Mouse (Mus musculus): ENCODE results near the gene B4galt2.

The B4galt2 gene

DNA sequence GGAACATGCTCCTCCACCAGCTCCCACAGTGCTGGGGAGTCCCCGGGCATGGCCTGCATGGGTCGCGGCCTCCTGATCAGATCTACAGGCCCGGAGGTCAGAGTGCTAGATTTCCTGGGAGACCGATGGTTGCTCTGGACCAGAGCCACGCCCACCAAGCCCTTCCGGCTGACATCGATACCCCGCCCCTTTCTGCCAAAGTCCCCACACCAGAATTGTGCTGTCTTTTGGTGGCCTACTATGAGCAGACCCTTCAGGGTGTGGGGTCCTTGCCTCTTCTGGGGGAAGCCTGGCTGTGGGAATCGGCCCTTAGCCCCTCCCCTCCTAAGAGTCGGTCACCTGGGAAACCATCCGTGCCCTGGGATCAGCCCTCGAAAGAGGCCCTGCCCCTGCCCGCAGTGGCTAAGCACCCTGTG is 10.8 kb downstream of the B4galt2 start, which contains the start of gene Ccdc24:
Gene Ccdc24 (minus strand): TSS at position 87 of the 416 bp plus-strand sequence.
- no peak for ATAC-seq (ENCODE audit: insufficient number of reproducible peaks, low FRiP score, low TSS enrichment)

DNA sequence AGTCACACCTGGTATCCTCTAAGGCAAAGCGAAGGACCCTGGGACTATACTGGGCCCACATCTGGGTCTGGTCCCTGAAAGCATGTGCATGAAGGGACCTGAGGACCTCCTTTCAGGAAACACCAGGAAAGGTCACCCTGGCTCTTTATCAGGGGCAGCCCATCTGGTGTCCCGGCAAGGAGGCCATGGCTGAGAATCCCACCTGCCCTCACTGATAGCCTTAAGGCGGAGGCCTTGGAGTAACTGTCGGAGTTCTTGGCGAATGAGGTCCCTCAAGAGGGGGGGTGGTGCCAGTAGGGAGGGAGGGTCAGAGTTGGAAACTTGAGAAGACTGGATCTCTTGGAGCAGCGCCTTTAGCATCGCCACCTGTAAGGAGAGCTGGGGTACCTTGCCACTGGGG is 11.5 kb downstream of the B4galt2 start:
- no peak for ATAC-seq (ENCODE audit: insufficient number of reproducible peaks, low FRiP score, low TSS enrichment)

DNA sequence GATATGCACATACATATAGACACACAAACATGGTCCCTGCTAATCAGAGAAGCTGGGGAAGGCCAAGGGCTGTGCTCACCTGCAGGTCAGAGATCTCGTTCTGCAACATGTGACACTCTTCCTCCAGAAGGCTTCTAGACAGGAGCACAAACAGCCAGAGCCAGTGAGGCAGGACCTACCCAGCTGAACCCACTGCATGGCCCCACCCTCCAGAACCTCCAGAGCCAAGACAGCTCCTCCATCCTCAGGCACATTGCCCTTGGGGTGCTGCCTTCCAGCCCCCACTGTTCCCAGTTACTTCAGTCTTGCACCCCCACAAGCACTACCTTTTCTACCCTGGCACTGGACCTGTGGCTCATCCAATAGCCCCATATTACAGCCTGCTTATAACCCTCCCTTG is 12.8 kb downstream of the B4galt2 start:
- ATAC-seq (ENCODE audit: insufficient number of reproducible peaks, low FRiP score, low TSS enrichment) = no peak

DNA sequence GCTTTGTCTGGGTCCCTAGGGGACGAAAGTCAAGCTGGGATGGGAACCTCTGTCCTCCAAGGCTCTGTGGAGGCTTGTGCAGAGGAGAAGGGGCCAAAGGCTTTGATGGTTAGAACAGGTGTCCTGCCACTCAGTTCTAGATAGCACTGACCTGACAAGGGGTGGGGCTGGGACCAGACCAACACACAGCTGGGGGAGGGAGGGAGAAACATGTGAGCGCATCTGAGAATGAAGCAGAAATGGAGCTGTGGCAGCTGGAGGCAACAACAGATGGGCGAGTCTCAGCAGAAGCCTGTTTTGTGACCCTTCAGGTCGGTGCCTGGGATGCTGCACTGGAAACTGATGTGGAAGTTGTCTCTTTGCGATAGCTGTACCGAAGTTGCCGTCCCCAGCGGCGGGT is 14.0 kb downstream of the B4galt2 start:
- no peak for ATAC-seq (ENCODE audit: insufficient number of reproducible peaks, low FRiP score, low TSS enrichment)

DNA sequence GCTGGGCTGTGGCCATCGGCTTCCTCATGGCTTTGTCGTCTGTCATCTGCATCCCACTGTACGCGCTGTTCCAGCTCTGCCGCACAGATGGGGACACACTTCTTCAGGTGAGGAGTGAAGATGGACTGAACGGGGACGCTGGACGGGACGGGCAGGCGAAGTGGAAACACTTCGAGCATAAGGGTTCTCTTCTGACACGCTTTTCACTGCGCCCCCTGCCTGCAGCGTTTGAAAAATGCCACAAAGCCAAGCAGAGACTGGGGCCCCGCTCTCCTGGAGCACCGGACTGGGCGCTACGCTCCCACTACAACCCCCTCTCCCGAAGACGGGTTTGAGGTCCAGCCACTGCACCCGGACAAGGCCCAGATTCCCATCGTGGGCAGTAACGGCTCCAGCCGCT is 15.5 kb downstream of the B4galt2 start:
- no peak for ATAC-seq (ENCODE audit: insufficient number of reproducible peaks, low FRiP score, low TSS enrichment)

DNA sequence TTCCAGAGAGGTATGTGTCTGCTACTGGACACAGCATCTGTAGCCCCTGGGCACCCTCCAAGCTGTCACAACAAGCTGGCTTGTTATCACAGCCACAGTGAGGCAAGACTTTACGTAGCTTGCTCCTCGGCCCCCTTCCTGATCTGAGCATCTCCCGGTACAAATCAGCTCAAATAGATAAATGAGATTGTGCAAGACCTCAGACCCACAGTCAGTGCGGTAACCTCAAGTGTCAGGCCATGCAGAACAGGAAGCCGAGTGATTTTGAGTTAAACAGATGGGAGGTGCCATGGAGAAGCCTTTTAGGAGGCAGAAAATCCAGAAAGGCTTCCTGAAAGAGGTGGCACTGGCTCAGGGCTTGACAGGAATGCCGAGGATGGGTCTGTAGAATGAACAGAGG is 16.3 kb downstream of the B4galt2 start:
- no peak for ATAC-seq (ENCODE audit: insufficient number of reproducible peaks, low FRiP score, low TSS enrichment)

DNA sequence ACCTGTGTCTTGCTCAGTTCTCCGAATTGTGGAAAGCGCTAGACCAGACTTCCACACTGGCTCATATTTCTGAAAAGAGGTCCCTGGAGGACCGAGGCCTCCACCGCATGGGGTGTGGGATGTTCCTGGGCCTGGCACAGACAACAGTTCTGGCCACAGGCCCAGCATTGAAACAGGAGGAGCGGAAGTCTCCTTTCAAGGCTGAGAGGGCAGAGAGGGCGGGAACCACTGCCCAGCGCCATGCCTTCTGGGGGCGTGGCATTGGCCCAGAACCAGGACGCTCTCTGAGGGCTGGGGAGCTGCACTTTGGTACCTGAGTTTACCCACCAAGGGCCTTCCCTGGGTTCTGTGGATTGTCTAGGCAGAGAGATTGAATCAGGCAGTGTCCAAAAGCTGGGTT is 17.2 kb downstream of the B4galt2 start:
- ATAC-seq (ENCODE audit: insufficient number of reproducible peaks, low FRiP score, low TSS enrichment) = no peak

DNA sequence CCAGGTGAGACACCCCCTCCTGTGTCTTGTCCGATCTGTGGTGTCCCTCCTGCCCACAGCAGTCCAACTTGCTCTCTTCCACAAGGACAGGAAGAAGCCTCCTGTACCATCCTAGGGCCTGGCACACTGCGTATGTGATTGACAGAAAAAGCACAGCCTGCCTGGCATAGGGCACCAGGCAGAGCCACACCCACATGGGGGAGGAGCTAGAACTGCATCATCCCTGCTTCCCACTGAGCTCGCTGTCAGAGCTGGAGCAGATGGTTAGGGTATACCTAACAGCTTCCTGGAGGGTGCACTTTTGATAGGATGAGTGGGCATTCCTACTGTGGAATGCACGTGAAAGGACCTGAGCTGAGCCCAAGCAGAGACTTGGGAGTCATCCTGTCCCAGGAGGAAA is 20.5 kb downstream of the B4galt2 start:
- no peak for ATAC-seq (ENCODE audit: insufficient number of reproducible peaks, low FRiP score, low TSS enrichment)

DNA sequence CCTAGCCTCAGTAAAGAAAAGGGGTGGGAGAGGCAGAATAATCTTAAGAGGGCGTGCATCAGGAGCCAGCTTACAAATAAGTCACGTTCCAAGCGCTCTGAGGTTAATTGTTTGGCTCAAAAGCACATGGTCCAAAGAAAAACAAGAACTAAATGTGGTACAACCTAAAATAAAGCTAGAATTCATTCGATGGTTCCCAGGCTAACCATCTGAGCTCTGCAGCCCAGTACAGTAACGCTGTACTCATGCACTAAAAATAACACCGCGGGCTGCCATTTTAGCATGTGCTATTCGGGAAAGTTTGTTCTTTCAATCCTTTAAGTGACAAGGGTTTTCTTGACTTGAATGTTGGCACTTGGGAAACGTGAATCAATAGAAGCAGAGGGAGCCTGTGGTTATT is 22.7 kb downstream of the B4galt2 start:
- no peak for ATAC-seq (ENCODE audit: insufficient number of reproducible peaks, low FRiP score, low TSS enrichment)

DNA sequence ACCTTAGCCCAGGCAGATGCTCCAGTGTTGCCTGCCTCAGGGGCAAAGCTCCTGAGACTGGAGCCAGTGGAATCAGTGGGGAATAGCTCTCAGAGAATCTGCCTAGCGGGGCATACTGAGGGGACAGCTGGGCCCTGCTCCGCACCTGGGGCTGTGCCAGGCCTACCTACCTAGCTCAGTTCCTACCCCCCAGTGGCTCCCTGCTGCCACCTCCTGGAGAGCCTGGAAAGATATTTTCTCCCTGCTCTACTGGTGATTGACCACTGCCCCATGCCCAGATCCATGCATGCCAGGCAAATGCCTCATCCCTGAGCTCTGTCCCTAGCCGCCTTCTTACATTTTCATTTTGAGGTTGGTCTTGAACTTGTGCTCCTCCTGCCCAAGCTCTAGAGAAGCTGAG is 24.5 kb downstream of the B4galt2 start:
- no peak for ATAC-seq (ENCODE audit: insufficient number of reproducible peaks, low FRiP score, low TSS enrichment)

DNA sequence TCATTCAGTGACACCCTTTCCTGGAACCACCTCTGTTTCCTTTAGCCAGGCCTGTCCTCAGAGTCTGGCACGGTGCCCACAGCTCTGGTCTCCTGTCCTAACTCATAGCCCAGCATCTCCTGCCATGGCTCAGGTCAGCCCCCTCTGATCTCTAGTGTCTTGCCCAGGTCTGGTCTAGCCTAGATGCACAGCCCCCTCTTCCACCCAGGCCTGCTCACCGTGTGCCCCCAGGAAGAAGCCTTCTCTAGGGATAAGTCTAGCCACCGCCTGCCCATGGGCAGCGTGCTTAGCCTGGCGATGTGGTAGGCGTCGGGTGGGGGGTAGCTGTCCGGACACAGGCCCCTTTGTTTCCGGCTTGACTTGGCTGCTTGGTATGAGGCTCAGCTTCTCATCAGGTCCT is 28.1 kb downstream of the B4galt2 start:
- ATAC-seq (ENCODE audit: insufficient number of reproducible peaks, low FRiP score, low TSS enrichment) = 0 out of 2 replicates have a peak, but pooled peaks have one; percentile 46

DNA sequence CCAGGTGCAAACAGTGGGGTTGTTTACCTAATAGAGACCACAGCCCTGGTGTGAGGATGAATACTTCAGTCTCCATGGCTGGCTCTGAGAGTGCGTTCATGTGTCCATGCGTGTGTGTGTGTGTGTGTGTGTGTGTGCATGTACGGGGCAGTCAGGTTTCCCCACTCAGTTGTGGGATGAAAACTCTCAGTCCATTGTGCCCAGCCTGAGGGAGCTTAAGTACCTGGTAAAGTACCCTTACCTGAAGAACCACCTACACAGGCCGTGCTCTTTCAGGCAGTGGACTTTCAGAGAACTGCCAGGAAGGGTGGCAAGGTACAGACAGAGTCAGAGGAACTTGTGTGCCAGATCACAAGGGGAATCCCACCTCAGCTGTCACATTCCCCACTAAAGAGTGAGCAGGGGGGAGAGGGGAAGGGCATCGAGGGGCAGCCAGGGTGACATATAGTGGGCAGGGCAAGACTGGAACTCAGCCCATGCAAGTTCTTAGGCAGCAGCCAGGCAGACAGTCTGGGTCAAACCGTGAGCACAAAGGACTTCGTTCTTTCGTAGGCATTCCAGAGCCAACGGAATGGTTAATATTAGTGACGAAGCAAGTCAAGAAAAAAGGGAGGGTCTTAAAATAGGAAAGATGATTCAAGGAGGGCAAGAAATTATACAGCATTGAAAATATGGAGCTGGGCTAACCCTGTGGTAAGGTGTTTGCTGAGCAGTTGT is 31.0 kb downstream of the B4galt2 start:
- ATAC-seq (ENCODE audit: insufficient number of reproducible peaks, low FRiP score, low TSS enrichment) = no peak

DNA sequence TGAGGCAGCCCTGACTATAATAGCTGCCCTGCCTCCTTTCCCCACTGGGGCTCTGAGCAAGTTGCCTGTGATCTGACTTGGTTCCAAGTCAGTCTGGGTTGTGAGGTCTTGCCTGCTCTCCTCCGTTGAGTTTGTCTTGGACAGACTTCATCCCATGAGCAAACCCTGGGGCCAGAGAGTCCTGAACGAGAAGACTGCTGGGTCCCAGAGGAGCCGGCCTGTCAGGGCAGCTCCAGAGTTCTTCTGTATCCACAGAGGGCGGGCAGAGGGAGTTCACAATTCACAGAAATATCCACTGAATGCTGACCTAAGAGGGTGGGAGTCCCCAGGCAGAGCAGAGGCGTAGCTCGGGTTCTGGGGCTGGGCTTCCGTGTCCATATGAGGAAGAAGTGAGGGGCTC is 32.4 kb downstream of the B4galt2 start:
- no peak for ATAC-seq (ENCODE audit: insufficient number of reproducible peaks, low FRiP score, low TSS enrichment)

DNA sequence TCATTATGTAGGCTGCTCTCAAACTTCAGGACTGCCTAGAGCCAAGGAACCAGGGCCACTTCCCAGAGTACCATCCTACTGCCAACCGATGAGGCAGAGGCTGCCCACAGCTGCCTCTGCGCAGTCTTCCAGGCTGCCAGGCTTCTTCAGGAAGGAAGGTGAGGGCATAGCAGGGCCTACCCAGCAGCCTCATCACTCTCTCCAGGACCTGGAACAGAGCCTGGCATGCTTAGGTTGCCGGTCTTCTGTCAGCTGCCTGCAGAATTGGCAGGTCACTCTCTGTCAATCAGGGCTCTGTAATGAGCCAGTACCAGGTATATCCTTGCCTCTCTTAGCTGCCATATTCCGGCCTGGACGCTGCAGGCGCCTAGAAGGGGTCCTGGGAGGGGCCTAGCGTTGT is 33.1 kb downstream of the B4galt2 start:
- ATAC-seq (ENCODE audit: insufficient number of reproducible peaks, low FRiP score, low TSS enrichment) = no peak

DNA sequence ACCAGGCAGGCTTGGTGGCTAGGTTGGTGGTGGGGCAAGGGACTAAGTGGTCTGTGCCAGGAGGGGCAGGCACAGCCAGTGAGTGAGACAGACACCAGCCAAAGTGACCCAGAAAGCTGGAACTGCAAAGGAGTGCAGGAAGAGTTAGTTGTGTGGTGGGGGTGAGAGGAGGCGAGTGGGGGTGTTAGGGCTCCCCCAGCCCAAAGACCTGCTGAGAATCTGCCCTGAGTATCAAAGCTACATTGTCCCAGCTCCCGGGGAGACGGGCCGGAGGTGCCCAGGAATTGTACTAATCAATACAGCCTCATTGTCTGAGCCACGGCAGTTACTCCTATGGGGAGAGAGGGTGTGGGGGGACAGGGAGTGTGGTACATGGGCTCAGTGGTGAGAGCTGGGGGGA is 33.8 kb downstream of the B4galt2 start:
- no peak for ATAC-seq (ENCODE audit: insufficient number of reproducible peaks, low FRiP score, low TSS enrichment)

DNA sequence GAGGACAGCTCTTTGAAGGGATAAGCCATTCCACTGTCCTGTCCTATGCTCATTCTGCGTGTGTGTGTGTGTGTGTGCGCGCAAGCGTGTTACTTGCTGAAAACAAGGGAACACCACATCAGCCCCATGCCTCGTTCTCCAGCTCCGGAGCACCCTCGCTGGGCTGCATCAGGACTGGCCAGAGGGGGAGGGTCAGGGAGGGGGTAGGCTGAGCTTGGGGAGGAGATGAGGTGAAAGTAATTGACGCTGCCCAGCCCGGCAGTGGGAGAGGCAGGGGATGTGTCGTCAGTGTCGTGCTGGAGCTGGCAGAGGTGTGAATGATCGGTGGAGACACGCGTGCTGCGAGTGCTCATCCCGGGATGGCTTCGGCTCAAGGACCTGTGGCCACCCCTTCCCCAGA is 34.2 kb downstream of the B4galt2 start:
- no peak for ATAC-seq (ENCODE audit: insufficient number of reproducible peaks, low FRiP score, low TSS enrichment)

DNA sequence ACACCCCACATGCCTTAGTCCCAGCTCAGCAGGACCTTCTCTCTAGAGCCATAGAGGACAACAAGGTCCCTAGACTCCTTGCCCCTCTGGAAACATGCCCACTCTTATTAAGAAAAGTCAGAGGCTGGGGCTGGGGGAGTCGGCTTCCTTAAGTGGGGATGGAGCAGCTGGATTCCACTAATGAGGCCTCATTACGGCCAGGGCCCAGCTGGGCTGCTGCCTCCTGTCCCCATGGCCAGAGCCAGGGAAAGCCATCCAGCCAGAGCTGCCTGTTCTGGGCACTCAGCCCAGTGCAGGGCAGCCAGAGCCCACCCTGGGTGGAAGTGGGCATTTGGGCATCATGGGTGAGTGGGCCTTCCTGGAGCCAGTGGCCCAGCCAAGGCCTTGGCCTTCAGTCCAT is 36.3 kb downstream of the B4galt2 start:
- ATAC-seq (ENCODE audit: insufficient number of reproducible peaks, low FRiP score, low TSS enrichment) = no peak

DNA sequence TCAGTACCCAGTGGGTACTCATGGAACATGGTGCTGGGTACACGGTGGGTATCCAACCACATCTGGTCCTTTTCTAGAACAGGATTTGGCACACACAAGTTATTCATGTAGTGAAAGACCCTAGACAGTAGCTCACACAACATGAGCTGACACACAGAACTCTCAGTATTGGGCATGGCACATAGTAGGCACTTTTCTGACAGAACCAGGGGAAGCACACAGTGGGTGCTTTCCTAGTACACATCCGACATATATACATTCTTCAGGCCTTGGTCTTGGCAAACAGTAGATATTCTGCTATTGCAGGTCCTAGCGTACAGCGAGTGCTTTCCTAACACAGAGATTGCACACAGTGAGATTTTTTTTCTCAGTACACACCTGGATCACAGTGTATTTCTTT is 37.0 kb downstream of the B4galt2 start:
- ATAC-seq (ENCODE audit: insufficient number of reproducible peaks, low FRiP score, low TSS enrichment) = no peak

DNA sequence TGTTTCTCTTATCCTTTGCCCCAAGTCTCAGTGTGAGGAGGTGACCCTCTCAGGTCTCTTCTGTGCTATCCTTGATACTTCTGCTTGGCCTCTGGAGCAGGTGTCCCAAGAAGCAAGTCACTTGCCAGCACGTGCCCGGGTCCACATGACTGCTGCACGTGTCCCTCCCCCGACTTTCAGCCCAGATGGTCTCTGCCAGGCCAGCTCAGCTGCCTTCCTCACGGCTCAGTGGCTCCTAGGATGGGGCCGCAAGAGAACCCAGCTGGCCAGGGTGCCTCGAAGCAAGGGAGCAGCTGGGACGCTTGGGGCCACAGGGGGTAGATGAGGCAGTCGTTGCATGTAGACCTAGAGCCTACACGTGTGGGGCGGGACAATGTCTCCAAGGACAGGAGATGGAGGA is 38.0 kb downstream of the B4galt2 start:
- ATAC-seq (ENCODE audit: insufficient number of reproducible peaks, low FRiP score, low TSS enrichment) = no peak

DNA sequence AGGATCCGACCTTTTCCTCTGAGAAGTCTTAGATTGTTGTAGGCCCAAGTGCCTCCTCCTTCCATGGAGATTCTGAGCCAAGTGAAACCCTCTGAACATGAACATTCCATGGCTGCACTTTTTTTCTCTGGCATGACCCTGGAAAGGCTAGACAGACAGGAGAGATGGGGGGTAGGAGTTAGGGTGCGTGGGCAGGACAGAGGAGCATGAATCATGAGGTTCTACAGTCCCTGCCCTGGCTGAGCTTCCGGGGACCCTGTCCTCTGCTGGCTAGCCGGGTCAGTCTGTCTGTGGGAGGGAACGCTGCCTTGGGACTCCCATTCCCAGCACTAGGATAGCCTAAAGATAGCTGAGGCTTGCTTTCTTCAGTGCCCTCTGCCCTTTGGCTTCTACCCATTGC is 38.8 kb downstream of the B4galt2 start:
- ATAC-seq (ENCODE audit: insufficient number of reproducible peaks, low FRiP score, low TSS enrichment) = no peak

DNA sequence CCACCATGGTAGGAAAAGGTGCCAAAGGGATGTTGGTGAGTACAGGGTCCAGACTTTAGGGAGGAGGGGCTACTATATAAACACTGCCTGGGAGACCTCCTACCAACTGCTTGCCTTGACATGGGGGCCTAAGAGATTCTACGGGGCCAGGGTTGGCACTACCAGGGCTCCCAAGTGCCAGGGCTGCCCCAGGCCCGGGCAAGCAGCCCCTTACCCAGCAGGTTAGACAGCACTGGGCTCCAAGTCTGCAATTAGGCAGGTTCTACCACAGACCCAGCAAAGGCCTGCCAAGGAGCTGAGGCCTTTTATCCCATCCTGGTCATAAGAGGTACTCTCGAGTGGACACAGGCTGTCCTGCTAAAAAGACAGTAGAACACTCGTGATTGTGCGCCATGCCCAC is 40.2 kb downstream of the B4galt2 start:
- no peak for ATAC-seq (ENCODE audit: insufficient number of reproducible peaks, low FRiP score, low TSS enrichment)

DNA sequence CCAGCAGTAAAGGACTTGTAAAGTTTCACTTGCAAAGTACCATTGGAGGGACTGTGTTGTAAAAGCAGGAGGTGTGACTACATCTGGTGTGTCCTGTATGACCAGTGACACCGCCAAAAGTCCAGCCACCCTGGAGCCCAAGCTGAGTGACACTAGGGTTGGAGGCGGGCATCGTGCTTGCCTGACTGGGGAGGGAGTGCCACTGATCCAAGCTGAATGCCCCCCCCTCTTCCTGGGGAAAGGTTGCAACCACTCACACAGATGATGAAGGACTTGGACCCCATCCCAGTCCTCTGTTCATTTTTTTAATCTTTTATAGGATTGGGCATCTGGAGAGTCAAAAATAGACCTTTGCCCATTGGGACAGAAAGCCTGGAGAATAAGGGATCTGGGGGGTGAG is 41.7 kb downstream of the B4galt2 start:
- ATAC-seq (ENCODE audit: insufficient number of reproducible peaks, low FRiP score, low TSS enrichment) = no peak

DNA sequence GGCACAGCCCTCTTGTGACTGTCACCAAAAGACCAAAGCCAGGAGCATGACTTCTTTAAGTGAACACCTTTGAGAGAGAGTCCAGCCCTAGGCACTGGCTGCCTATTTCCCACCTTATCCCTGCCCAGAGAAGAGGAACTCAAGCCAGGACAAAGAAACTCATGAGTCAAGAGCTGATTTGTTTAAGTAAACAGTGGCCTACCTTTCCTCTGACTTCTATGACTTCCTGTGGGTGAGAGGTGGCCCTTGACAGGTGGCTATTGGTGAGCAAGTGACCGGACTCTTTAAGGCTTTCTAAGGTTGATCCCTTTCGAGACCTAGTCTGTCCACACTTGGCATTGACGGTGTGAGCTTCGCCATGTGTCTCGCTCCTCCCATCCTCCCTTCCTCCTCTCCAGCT is 42.5 kb downstream of the B4galt2 start:
- no peak for ATAC-seq (ENCODE audit: insufficient number of reproducible peaks, low FRiP score, low TSS enrichment)
